Mouse (Mus musculus) adrenal gland, postnatal 14 days (tissue): ENCODE data around the gene Lman2. TPM values are rescaled to one million over a fixed set of nuclear protein-coding genes. Genes with fewer than 3 reads are reported as not detected.

Experiments used
- DNase-seq: peaks from one replicate; pipeline ENCODE4 v3.0.0; 2021; ENCODE audit warnings: mixed read lengths
- long read RNA-seq, 2 experiments: library from polyadenylated mRNA; stranded (forward); transcript quantifications; one replicate each; pipeline ENCODE4 v2.0.0; 2021
- total RNA-seq: library from RNA; stranded (reverse); gene quantifications from 2 replicates; pipeline ENCODE4 v1.2.3, GENCODE M21; 2021

Lman2 gene
- total RNA-seq, result 105 and 107 TPM in 2 replicates
- long read RNA-seq, experiment 1, full-length matches to known transcripts, result 379 of 425 reads
- long read RNA-seq, experiment 1, partial matches to known transcripts, result 34 of 425 reads
- long read RNA-seq, experiment 1, other reads (novel, unspliced or antisense), result 12 of 425 reads
- long read RNA-seq, experiment 2, full-length matches to known transcripts, result 314 of 361 reads
- long read RNA-seq, experiment 2, partial matches to known transcripts, result 36 of 361 reads
- long read RNA-seq, experiment 2, other reads (novel, unspliced or antisense), result 11 of 361 reads

DNA sequence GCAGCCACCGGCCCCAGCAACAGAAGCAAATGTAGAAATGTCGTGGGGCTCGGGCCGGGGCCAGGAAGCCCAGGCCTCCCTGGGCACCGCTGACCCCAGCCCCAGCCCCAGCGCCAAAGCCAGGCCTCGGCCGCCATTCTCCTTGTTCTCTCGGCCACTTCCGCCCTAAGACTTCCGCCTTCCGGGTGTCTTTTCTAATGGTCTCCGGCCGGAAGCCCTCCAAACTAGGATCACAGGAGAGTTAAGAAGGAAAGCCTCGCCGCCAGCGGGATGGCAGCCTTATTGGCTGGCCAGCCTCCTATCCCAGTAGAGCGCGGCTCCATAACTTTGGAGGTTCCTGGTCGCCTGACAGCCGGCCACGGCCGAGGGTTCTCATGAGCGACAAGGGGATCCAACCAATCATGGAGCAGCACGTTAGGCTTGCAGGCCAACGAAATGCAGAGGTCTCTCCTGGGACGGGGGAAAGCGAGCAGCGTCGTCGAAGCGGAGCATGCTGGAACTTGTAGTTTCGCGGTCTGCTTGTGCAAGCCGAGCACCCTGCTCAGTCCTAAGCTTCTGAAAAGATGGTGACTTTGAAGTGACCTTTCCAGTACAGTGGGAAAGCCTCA is at the start of gene Lman2:
Lman2 (minus strand) TSS at position 331 of the 608 bp plus-strand sequence.
- DNase-seq, result peak; percentile 97

DNA sequence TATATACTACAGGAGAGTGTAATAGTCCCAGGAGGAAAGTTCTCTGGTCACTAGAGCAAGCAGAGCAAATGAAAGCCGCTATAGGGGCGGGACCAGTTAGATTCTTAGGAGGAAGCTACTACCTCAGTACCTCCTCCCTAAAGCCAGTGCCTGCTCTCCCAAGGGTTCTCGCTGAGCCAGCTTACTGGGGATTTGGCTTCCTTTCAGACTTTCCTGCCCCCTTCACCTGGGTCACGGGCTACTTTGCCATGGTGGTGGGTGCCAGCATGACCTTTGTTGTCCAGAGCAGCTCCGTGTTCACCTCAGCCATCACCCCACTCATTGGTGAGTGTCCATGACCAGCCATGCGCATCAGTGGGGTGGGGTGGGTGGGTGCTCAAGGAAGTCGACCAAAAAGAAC is 49.2 kb upstream of the Lman2 start:
- DNase-seq, result no peak

- DNase-seq, result no peak
These were observed 46.0 kb upstream of the Lman2 start for GRCm38 (mm10) chr13:55408546-55409120.

DNA sequence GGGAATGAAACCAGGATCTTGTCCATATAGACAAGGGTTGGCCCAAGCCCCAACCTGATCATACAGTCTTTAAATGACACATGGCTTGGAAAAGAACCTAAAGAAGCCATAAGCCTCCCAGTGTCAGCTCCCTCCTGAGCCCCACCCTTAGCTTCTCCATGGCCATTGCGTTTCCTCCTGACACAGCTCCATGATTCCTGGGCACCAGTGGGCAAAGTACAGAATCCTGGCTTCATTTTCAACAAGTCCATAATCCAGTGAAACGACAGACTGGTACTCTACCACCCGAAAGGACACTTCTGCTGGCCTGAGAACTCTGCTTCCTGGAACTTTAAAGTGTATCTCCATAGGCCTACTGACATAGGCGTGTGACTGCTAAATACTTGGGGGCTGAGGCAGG is 44.8 kb upstream of the Lman2 start:
- no peak for DNase-seq

DNA sequence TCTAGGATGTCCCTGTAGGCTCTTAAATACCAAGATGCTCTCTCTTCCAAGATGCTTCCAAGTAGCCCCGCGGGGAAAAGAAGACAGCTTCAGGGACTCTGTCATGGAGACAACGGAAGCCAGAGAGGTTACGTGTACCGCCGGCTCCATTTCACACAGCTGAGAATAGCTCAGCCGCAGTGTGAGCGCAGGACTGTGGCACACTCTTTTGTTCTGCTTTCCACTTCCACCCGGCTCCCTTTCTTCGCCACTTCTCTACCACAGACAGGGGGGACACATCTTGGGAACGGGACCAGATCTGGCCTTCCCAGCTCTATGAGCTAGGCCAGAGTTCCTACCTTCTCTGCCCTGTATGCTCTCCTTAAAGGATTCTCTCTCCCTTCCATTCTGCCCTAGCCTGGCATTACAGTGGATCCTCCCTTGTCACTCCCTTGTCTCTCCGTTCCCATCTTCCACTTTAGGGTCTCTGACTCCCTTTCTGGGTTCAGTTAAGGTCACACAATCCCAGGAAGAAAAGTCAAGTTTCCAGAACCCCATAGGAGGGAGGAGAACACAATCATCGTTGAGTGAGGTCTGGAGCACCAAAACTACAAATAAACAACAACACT is 43.3 kb upstream of the Lman2 start:
- DNase-seq, result no peak

DNA sequence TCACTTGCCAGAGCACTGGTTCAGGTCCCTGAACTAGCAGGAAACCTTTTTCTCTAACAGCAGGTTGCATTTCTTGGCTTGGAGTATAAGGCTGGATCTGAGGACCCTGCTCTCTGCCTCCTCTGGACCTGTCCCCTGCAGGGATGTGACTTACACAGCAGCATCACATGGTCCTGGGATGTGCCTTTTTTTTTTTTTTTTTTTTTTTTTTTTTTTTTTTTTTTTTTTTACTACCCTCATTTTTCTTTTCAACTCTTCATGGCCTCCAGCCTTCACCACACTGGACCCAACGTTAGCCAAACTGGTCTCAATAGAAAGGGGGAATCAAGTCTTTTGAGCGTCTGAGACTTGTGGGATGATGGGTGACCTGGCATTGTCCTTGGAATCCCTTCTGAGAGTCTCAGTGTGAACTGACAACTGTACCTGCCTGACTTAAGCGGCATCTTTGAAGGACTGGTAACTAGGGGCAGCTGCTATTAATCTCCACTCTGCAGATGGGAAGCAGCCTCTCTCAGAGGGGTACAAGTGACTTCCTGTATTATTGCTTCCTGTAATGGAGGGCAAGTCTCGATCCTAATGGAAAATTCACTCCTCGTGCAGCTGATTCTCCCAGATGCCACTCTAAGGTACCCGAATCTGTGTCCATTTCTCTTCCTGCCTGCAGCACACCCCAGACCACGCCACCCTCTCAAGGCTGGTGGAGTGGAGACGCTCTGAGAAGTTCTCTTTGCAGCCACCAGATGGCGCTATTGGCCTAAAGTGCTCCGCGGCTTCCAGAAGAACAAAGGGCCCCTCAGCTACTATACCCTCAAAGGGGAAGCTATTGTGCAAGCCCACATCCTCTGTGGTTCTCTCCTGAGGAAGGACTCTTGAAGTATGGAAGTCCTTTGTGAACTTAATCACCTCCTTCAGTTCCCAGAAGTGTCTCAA is 42.5 kb upstream of the Lman2 start:
- peak; percentile 81 for DNase-seq

- DNase-seq, result no peak
These were observed 41.6 kb upstream of the Lman2 start for GRCm38 (mm10) chr13:55403935-55404852.

GRCm38 (mm10) chr13:55403266-55403665 is 40.7 kb upstream of the Lman2 start:
- no peak for DNase-seq

DNA sequence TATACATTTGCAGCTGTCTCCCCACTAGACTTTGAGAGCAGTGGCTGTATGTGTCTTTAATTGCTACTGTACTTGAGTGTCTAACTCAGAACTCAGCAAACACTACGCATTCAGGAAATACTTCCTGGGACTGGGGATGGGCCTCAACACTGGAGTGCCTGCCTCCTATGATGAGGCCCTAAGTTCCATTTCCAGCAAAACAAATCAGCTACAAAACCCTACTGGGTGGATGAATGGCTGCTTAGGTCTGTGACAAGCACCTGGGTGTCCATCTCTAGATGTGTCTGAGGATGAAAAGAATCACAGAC is 37.4 kb upstream of the Lman2 start:
- DNase-seq, result no peak

DNA sequence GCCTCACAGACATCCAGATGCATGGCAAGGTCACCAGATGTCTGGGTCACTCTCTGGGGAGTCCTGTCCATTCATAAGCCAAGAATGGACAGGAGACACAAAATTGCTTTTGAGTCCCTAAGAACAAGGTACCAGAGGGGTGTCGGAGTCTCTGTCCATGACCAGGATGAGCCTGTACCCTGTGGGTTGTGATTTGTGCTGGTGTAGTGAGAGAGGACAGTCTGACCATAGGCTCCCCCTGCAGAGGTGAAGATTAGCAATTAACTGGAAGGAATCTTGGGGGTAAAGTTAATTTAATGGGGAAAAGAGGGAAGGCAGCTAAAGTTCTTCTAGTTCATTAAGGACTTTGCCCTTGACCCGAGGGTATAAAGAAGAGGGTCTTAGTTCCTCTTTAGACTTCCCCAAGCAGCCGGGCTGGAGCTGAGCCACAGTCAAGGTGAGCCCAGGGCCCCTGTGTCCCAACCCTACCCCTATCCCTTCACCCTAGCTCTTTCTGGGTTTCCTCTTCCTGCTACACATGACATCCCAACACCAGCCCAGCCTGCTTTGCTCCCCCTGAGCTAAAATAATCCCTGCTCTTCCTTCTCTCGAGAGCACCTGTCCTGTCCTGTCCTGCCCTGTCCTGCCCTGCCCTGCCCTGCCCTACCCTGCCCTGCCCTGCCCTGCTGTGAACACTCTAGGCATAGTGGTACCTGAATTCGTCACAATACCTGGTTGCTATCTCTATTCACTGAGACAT is 36.9 kb upstream of the Lman2 start:
- DNase-seq, result no peak

DNA sequence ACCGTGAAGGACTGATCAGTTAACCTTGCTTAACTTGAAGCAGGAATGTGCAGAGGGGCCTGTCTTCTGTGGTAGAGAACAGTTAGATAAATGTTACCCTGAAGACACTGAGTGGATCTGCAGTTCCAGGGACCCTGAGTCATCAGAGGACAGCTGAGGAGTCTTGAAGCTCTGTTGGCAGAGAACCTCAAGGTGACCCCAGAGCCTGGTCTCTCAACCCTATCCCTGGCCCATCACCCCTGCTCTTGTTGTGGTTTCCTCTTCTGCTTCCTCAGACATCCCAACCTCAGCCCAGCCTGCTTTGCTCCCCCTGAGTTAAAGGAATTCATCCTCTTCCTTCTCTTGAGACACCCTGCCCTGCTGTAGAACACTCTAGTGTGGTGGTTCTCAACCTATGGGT is 35.5 kb upstream of the Lman2 start, which contains the start of gene Slc34a1:
Slc34a1 (plus strand) TSS at position 100 of the 400 bp plus-strand sequence.
- DNase-seq, result no peak

GRCm38 (mm10) chr13:55392933-55393332 is 30.4 kb upstream of the Lman2 start:
- peak; percentile 34 for DNase-seq

GRCm38 (mm10) chr13:55391626-55392029 is 29.0 kb upstream of the Lman2 start:
- no peak for DNase-seq

- no peak for DNase-seq
These were observed 28.1 kb upstream of the Lman2 start for GRCm38 (mm10) chr13:55390644-55391043.

DNA sequence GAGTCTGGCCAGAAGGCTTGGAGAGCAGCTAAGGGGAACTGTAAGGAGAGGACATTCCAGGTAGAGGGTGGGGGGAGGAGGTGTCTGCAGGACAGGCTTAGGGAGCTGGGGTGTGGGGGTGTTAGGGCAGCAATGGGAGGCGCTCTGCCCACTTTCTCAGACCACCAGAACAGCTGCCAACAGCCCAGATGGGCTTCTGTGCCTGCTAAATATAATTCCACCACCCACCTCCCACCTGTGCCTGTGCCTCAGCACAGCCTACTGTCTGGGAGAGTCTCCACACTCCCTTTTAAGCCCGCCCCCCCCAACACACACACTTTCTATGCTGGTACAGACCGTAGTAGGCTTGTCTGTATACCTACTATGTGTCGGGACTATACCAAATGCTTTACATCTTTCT is 19.2 kb upstream of the Lman2 start:
- no peak for DNase-seq

DNA sequence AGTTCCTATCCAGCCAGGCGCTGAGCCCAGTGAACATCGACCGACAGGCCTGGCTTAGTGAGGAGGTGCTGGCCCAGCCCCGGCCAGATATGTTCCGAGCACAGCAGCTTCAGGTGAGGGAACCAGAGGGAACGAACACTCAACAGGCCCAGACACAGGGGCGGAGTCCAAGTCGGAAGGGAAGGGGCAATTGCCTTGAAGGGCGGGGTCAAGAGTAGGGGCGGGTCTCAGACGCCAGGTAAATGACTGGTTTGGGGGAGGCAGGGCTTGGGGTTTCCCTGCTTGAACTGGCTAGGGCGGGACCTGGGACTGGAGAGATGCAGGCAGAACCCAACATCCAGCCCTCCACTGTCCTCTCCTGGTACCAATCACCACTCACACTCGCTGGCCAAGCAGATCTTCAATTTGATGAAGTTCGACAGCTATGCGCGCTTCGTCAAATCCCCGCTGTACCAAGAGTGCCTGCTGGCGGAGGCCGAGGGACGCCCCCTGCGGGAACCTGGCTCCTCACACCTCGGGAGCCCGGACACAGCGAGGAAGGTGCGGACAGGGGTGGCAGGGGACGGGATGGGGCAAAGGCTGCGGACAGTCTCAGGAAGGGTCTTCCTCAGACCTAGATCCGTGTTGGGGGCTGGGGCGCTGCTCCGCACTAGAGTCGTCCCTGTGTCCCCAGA is 16.5 kb upstream of the Lman2 start:
- DNase-seq, result no peak

GRCm38 (mm10) chr13:55375877-55376276 is 13.3 kb upstream of the Lman2 start:
- no peak for DNase-seq

DNA sequence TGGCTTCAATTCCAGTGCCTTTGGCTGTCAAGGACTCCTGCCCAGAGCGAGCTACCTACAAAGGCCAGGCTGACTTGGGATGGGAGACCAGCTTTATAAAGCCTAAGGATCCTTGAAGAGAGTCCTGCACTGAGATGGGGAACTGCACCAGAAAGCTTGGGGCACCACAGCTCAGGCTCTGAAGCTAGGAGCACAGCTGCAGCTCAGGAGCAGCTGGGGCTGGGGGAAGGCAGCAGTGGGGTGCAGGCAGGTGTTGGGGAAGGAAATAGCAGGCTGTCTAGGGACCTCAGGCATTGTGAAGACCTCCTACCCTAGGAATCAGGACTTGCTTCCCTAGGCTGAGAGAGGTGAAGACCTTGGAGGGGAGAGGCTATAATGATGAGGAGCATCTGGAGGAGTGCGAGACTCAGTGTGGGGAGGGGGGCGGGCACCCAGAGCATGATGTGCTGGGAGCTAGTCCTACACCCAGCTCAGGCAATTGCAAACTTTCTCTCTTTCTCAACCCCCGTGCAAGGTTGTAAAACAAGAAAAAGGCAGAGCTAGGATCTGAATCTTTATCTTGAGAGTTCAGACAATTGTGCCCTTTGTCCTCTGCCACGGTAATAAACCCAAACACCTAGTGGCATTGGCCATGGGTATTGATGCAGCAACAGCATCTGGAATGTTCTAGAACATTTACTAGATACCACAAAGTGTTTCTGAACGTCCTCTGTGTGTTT is 11.8 kb upstream of the Lman2 start:
- no peak for DNase-seq

DNA sequence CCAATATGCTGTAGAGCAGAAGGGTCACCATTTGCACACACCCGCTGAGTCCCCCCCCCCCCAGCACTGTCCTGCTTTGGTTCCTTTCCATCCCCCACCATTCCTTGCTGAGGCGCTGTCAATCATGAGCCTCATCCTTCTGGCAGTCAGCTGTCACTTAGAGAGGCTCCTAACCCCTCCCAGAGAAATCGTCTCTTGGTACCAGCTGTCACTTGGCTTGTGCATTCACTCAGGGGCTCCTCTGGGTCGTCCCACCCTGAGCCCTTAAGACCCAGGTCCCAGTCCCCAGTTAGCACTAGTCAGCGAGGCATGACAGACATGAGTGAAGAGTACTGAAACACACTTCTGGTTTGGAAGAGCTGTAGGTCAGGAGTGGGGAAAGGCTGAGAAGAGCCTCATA is 9.2 kb upstream of the Lman2 start:
- no peak for DNase-seq
